Mouse (Mus musculus) ZHBTc4 (cell line): Measurements from ENCODE around the gene Map3k5.
"Not testable (repeated sequence)": the region's sequence is repeated elsewhere in the genome, so short reads cannot be mapped to it uniquely, and the experiment has no call there.

Source experiments
- DNase-seq: peaks from one replicate; pipeline ENCODE4 v3.0.0-alpha.2; 2011; ENCODE audit warnings: low read depth, low spot score

The Map3k5 gene

GRCm38 (mm10) chr10:19964105-19964504, 29.8 kb downstream of the Map3k5 start:
- DNase-seq: no peak

DNA sequence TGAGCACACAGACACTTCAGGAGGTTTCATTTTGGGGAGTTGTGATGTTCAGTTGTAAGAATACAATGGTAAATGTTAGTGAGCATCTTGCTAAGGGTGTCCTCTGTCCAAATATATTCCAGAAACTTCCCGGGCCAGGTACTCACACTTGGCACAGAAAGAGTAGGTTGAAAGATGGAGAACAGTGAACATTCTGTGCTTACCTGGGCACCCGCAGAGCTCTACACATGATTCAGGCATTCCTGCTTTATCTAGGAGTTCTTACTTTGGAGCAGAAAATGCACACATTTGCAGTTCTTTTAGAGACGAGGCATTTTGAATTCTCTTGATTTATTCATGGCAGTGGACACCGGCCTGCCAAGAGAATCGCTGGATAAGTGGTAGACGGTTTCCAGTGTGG, 32.3 kb downstream of the Map3k5 start:
- no peak for DNase-seq

- no peak for DNase-seq
These were observed 34.2 kb downstream of the Map3k5 start for GRCm38 (mm10) chr10:19968445-19968844.

DNA sequence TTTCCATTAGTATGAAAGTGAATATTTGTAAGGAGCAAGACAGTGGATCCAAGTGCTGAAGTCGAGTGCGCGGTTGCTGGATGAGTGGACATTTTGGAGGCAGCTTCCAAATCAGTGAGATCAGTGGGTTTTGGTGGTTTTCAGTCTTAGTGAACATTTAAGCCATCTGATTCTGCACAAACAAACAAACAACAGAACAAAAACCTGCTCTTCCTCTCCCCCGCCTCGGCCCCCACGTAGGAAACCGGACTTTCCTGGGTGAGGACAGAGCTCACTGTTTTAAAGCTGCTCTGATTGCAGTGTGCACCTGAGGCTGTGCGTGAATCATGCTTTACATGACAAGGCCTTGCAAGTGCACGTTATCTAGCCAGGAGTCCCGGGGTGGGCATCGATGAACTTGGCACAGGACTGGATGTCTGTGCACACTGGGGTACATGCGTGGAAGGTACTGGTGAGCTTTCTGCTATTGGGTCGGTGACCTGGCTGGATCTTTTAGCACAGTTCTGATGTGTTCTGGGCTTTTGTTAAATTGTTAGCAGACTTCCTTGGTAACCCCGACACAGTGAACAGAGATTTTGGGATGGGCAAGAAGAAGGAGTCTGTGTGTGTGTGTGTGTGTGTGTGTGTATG, 35.7 kb downstream of the Map3k5 start:
- no peak for DNase-seq

GRCm38 (mm10) chr10:19971491-19971890, 37.2 kb downstream of the Map3k5 start:
- DNase-seq: not testable (repeated sequence)

- no peak for DNase-seq
These were observed 39.2 kb downstream of the Map3k5 start for GRCm38 (mm10) chr10:19973321-19974108.

DNA sequence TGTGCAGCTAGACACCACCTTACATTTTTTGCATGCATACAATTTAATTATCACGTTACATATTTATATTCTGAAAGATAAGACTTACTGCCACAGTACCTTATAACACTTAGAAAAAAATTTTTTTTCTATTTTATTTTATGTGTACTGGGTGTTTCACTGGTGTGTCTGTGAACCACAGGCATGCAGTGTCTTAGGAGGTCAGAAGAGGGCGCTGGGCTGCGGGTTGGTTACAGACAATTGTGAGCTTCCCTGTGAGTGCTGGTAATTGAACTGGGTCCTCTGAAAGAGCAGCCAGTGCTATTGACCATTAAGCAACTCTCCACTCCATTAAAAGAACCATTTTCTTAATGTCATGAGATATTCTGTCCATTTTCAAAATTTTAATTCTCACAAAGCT, 43.3 kb downstream of the Map3k5 start:
- DNase-seq: peak; percentile 28

DNA sequence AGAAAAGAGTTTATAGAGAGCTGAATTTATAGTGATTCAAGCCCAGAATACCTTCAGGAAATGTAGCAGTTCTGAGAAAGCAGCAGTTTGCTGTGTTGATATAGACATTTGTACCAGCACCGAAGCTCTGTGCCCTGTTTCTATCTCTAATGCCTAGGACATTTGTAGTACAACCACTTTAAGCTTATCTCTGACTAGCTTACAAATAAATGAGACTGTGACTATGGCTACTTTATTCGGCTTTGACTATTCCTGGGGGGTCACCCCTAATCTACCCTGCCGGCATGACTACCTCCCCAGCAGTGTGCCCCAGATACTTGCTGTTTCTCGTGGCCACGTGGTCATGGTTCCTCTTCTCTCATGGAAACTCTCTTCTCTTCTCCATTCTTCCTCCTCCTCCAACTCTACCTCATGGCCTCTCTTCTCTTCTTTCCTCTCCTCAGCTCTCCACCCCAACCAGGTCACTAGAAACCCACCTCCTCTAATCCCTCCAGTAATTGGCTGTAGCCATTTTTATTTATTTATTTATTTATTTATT, 44.5 kb downstream of the Map3k5 start:
- DNase-seq: no peak

GRCm38 (mm10) chr10:19987736-19988135, 53.5 kb downstream of the Map3k5 start:
- no peak for DNase-seq

GRCm38 (mm10) chr10:19989986-19990385, 55.7 kb downstream of the Map3k5 start:
- no peak for DNase-seq

- no peak for DNase-seq
These were observed 56.4 kb downstream of the Map3k5 start for GRCm38 (mm10) chr10:19990638-19991037.

DNA sequence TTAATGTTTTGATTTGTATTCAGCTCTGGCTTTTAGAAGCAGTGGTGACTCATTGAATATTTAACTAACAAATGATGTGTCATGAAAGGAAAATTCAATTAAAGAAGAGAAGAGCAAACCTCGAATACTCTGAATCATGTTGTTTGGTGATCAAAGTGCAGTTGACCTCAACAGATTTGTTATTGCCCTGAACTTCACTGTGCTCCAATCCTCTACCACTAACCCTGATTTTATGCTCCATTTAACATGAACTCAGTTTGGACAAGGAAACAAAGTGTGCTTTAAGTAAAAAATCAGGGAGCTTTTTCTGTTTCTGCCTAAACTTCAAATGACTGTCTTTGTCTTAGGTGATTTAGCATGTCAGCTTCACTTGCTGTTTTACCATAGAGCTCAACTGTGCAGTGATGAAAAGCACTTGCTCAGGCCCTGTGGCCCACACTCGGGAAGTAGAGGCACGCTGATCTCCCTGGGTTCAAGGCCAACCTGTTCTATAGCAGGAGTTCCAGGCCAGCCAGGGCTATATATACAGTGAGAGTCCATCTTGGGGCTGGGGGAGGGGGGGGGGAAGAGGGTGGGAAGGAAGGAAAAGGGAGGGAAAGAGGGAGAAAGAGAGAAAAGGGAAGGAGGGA, 57.1 kb downstream of the Map3k5 start:
- no peak for DNase-seq

GRCm38 (mm10) chr10:19991866-19992252, 57.6 kb downstream of the Map3k5 start:
- DNase-seq: no peak

- DNase-seq: peak; percentile 17
These were observed 60.5 kb downstream of the Map3k5 start for GRCm38 (mm10) chr10:19994469-19995450.

DNA sequence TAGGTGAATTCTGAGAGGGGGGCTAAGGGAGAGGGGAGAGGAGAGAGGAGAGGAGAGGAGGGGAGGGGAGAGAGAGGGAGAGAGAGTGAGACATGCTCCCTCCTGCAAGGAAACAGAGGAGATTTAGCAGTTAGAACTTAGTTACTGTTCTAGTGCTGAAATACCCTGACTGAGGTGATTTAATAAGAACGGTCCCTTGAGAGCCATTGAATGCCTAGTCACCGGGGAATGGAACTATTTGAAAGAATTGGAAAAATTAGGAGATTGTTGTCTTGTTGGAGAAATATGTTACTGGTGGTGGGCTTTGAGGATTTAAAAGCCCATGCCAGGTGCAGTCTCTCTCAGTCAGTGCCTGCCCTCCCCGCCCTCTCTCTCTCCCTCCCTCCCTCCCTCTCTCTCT, 61.9 kb downstream of the Map3k5 start:
- DNase-seq: no peak

GRCm38 (mm10) chr10:19999703-20000407, 65.6 kb downstream of the Map3k5 start:
- no peak for DNase-seq

DNA sequence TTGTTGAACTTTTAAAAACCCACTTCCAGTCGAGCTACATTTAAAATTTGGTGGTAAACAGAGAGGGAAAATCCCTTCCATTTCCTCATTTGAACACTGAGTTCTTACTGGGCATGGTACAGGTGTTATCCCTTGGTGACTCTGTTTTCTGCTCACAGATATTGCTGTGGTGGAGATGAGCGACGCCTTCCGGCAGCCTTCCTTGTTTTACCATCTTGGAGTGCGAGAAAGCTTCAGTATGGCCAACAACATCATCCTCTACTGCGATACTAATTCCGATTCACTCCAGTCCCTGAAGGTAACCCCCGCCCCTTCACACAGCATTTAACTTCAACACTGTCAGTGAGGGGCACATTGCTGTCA, 66.1 kb downstream of the Map3k5 start:
- DNase-seq: no peak

DNA sequence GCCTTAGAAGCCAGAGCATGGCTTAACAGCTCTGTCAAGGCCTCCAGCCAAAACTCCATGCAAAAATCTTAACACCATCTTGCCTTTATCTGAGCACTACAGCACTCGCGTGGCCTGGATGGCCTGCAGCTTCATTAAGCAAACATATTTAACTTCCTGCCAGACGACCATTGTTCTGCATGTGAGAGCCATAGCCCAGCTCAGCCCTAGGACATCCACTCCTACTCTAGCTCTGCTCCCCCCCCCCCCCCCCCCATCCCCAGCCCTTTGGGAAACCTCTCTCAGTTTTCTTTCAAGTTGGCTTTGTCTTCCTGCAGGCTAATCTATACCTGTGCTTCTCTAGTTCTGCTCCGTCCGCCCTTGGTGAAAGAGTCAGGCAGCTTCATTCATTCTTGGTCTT, 67.7 kb downstream of the Map3k5 start:
- DNase-seq: no peak

GRCm38 (mm10) chr10:20003006-20003405, 68.7 kb downstream of the Map3k5 start:
- DNase-seq: no peak

DNA sequence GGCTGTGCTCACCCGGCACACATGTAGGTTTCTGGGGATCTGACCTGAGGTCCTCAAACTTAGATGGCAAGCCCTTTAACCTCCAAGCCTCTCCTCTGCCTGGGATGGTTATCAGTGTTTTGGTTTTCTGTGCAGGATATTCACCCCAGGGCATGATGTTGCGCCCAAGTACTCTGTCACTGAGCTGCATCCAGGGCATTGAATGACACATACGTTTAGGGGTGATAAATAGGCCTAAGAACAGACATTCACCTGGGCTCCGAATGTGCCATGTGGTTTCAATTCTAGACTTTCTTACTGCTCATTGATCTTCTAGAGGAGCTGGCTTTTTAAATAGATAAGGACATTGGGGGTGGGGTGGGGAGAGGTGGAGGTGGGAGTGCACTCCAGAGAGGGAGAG, 70.5 kb downstream of the Map3k5 start:
- DNase-seq: no peak

GRCm38 (mm10) chr10:20005491-20005952, 71.2 kb downstream of the Map3k5 start:
- no peak for DNase-seq
